Mouse (Mus musculus) frontal cortex, adult (tissue): ENCODE measurements around the gene Krtap1-5.

Source experiments
- ATAC-seq: cut with Nextera tagmentation; 2 replicates; pipeline ENCODE4 v1.9.2; 2017; ENCODE audit warnings: mild to moderate bottlenecking, moderate library complexity, mixed read lengths; ENCODE audit not compliant: low TSS enrichment

Gene Krtap1-5

GRCm38 (mm10) chr11:99547892-99548291 is 32.9 kb downstream of the Krtap1-5 start:
- no peak for ATAC-seq

- no peak; the same call in 1 of the 2 replicates for ATAC-seq
Measured at GRCm38 (mm10) chr11:99539721-99540120, 41.1 kb downstream of the Krtap1-5 start.
